Mouse (Mus musculus): ENCODE measurements at regions not wholly inside any gene's neighbourhood (a gene's known extent, or its start where the extent isn't known, plus 50 kb on each side); places are given as distances from the start of the nearest gene placed in this dataset.

DNA sequence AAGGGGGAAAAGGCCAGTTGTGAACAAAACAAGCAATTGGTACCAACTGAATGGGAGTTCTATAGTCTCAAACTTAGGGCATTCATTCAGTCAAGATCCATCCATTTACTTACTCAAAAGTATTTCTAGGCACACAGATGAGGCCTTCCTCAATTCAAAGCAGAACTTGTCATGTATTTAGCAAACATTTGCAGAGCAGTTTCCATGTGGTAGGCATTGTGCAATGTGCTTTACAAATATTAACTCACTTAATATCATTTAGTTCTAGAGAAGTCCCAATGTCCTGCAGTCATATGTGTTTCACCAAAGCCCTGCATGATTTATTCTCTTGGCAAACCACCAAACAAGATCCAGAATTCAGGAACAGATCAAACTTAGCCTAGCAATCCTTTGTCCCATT is 148.8 kb upstream of the Rps6ka3 start:
- no peak for ATAC-seq (replicated peaks; ENCODE audit: low FRiP score, low TSS enrichment, poor library complexity, severe bottlenecking)

DNA sequence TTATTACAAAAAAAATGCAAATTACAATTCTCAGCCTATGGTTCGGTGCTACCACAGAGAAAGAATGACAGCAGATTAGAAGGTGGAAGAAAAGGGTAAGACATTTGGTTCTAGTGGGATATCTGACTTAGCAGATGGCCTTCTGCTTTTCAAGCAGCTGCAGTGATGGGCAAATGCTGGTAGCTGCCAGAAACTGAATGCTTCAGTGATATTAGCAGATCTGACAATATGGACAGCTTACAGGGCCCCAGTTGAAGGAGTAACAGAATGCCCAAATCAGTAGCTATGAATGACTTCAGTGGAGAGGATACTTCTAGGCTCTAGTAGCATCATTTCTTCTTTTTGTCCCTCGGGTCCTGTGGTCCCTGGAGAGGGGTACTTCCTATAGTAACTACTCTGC is 143.9 kb upstream of the Rps6ka3 start:
- no peak for ATAC-seq (replicated peaks; ENCODE audit: low FRiP score, low TSS enrichment, poor library complexity, severe bottlenecking)

DNA sequence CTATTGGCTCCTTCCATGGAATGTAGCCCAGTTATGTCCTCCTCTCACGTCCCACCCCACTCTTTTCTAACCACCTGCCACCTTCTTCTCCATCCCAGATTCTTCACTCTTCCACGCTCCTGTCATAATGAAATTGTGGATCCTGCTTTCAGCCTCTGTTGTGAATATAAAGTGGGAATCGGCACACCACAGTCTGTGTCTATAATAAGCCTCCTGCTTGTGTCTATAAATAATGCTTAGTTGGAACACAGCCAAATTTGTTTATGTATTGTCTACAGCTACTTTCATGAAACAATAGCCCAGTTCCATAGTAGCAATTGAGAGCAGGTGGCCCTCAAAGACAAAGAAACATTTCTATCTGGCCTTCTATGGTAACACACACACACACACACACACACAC is 137.5 kb upstream of the Rps6ka3 start:
- ATAC-seq (replicated peaks; ENCODE audit: low FRiP score, low TSS enrichment, poor library complexity, severe bottlenecking): no peak

DNA sequence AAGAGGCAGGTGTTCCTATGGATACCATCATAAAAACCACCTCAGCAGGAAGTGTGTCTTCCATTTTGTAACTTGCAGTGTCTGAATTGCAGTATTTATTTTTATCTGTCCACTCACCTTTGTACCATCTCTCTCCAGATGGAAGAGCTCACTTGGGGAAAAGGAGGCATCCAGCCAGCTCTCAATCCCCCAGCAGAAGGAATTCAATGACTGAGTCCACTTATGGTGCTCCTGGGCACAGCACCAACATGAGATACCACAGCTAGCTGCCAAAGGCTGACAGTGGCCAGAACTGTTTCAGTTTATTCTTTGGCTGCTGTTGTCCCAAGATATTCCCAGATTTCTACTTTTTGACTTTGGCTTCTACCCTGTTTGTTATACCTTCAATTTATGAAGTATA is 136.6 kb upstream of the Rps6ka3 start:
- ATAC-seq (replicated peaks; ENCODE audit: low FRiP score, low TSS enrichment, poor library complexity, severe bottlenecking): no peak

DNA sequence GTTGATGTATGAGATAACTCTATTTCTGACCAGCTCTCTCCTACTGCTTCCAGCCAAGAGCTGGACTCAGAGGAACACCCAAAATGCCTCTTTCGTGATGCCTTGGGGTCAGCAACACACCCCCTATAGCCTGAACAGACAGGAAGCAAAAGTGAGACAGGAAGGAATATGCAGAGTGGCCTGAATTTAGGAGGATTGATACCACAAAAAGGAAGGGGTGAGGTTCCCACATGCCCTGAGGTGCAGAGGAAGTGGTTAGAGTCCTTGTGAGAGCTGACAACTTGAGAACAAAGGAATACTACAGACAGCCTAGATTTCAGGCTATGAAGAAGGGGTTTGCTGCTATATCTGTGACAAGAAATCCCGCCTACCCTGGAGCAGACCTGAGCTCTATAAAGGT is 129.6 kb upstream of the Rps6ka3 start:
- no peak for ATAC-seq (replicated peaks; ENCODE audit: low FRiP score, low TSS enrichment, poor library complexity, severe bottlenecking)

DNA sequence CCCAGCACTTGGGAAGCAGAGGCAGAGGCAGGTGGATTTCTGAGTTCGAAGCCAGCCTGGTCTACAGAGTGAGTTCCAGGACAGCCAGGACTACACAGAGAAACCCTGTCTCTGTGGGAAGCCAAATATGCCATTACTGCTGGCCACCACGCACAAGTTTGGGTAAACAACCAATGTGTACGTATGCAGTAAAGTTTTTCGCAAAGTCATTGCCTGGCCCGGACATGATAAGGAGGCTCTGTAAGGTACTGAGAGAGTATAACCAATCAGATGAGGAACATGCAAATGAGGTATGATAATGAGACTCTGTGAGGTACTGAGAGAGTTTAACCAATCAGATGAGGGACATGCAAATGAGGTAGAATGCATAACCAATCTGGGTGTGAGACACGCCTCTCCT is 99.5 kb upstream of the Rps6ka3 start:
- peak; percentile 55 for ATAC-seq (replicated peaks; ENCODE audit: low FRiP score, low TSS enrichment, poor library complexity, severe bottlenecking)

DNA sequence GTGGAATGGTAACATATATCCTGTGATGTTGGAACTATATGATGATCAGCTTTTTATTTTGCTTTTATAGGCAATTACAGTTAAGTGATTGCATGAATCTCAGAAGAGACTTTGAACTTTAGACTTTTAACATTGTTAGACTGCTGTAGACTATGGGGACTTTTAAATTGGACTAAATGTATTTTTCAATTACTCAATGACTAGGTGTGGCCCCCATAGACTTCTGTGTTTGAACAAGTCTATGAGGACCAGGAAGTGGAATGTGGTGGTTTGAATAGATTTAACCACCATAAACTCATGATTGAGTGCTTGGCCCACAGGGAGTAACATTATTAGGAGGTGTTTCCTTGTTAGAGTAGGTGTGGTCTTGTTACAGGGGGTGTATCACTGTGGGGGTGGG is 93.9 kb upstream of the Rps6ka3 start:
- no peak for ATAC-seq (replicated peaks; ENCODE audit: low FRiP score, low TSS enrichment, poor library complexity, severe bottlenecking)

DNA sequence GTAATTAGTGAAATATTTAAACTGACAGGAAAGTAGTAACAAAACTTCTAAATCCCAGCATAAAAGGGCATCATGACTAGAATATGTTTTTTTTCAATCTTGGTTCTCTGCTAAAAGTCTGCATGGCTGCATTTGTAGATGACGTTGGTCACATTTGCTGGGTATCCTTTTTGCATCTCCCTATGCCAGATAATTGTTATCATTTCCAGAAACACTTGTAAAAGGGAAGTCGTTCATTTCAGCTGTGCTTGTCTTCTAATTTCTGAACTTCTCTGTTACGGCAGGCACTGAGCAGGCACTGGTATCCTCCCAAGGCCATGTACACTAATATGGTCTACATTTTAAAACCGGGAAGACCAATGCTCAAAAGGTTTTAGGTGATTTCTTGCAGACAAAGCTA is 69.6 kb upstream of the Rps6ka3 start:
- no peak for ATAC-seq (replicated peaks; ENCODE audit: low FRiP score, low TSS enrichment, poor library complexity, severe bottlenecking)

DNA sequence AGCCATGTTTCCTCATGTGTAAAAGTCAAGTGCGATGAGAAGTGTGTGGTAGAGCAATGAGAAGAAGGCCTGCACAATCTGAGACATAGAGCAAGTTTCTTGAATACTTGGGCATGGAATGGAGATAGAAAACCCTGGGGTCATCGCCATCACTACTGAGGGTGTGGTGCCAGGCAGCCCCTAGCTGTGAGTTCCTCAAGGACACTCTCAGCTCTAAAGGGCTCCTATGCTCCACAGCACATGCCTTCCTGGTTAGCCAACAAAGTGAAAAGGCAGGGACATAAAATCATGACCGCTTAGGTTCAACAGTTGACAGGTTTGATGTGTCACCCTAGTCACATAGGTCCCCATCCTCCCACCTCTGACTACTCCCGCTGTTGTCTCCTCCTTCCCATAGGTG is 66.8 kb upstream of the Rps6ka3 start:
- no peak for ATAC-seq (replicated peaks; ENCODE audit: low FRiP score, low TSS enrichment, poor library complexity, severe bottlenecking)

DNA sequence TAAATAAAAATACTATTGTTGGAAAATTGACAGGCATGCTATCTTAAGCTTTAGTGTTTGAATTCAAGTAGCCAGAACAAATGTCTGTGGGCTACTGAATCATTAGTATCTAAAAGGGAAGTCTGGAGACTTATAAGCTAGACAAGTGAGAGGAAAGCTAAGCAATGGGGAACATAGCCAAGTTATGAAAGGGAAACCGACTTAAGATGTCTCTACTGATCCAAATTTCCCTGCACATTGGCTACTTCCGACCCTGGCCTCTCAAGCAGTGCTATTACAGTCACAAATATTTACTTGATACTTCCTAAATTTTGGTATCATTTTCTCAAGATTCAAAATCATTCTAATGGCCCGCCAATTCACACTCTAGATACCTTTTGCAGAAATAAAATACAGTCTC is 65.4 kb upstream of the Rps6ka3 start:
- ATAC-seq (replicated peaks; ENCODE audit: low FRiP score, low TSS enrichment, poor library complexity, severe bottlenecking): no peak

DNA sequence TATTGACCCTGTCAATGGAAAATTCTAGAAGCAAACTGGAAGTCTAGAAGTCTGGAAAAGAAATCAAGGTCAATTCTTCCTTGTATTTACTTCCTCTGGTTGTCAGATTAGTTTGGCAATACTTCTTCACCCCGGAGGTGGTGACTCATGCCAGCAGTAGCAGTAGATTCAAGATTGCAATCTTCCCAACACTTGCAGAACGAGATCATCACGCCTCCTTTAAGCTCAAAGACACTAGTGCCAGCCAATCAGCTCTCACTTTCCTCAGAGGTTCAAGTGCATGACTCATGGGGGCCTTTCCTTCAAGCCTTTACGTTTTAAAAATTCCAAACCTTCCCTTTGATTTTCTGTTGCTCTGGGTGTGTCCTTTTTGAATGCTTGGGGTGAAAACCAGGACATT is 64.9 kb upstream of the Rps6ka3 start:
- no peak for ATAC-seq (replicated peaks; ENCODE audit: low FRiP score, low TSS enrichment, poor library complexity, severe bottlenecking)

DNA sequence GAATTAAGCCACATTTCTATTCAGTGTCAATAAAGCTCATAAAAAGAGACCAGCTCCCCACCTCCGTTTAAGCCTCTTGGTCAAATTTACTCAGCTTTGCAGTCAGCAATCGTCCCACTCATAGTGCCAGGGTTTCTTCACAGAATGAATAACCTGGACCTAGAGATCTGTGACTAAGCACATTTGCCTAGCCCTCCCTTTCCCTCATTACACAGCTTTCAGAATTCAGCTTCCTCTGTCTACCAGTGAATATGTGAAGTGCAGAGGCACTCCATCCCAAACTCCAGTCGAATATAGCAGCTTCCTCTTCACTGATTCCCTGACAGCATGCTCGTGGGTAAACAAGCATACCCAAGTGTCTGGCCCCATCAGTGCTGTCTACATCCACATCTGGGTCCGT is 54.3 kb upstream of the Rps6ka3 start:
- ATAC-seq (replicated peaks; ENCODE audit: low FRiP score, low TSS enrichment, poor library complexity, severe bottlenecking): no peak

DNA sequence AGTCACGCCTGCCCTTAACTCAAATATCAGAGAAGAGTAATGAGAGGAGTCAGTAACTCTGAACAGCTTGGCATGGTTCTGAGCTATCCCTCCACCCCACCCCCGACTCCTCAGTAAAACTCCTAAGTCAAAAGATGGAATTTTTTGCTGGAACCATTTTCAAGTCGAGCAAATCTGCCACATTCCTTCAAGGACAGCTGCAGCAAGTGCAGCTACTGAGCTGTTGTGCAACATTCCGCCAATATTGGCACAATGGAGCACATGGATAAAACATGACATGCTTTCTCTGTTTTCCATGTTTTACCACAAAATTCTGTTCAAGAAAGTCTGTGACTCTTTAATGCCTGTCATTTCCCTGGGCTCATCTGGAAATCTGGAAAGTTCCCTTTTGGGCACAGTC is 53.1 kb upstream of the Rps6ka3 start:
- no peak for ATAC-seq (replicated peaks; ENCODE audit: low FRiP score, low TSS enrichment, poor library complexity, severe bottlenecking)

DNA sequence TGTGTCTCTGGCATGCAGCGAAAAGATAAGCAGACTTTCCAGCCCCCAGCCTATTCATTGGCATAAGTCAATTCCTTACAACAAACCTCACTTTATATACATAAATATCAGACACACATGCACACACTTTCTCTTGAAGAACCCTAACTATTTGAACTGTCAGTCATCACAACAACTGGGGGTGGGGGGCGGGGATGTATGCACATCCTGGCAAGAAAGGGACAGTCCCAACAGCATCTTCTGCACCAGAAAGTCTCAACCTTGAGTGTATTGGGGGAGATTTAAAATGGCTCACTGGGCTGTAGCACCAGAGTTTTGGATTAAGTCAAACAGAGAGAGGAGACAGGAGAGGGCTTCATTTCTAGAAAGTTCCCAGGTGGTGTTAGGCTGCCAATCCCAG is 50.4 kb upstream of the Rps6ka3 start:
- no peak for ATAC-seq (replicated peaks; ENCODE audit: low FRiP score, low TSS enrichment, poor library complexity, severe bottlenecking)
